In the genomic region with DNA sequence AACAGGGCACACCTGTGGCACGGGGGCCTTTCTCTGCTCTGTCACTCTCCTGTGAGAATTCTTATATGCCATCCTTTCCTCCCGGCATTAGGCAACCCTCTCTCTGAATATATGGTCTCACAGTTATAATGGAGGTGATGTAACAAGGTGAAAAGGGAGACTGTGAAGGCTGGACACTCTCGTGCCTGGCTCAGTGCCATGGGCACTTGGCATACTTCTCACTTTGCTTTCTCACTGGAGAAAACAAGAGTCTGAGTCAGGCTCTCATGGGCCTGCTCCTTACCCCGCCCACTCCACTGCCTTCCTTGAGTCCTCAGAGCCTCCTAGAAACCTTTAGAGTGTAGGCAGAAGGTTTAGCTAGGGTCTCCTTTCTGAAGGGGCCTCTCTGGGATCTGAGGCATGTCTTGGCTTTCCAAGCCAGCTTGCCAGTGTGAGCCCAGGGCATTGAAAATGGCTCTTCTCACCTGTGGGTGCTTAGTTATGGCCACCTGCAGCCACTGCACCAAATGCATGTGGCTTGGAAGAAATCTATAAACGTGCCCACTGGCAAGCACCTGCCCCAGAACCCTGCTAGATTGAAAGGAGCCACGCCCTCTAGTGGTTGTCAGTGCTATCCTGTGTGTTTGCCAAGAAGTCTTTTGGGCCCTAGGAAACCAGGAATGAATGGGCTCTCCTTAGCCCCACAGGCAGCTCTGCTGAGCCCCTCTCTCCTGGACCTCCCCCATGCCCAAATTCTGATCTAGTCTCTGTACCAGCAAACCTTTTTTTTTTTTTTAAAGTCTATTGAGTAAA, we compare ENCODE assay signal across 8 mouse cellular contexts. TPM values are rescaled to one million over a fixed set of nuclear protein-coding genes. Genes with fewer than 3 reads are reported as not detected.
DNase-seq lines count a peak whose midpoint lies in the region; ATAC-seq lines count a peak whose summit lies in the region.

No protein-coding gene starts in this region.

- 62% methylated on average over 6 of the region's 6 CpGs for WGBS in hindbrain, embryonic 11.5 days
- 49% methylated on average over 6 of the region's 6 CpGs for WGBS in hindbrain, embryonic 16.5 days

- H3K4me3 ChIP-seq in hindbrain, embryonic 11.5 days (ENCODE audit: low read depth, low read length) = no peak overlapping the region
- no peak overlapping the region for H3K4me3 ChIP-seq in hindbrain, embryonic 16.5 days (ENCODE audit: low read length)

- peaks cover 26% of the 10 kb centered on the region for H3K4me1 ChIP-seq in hindbrain, embryonic 11.5 days (replicated peaks; ENCODE audit: control insufficient read depth, insufficient read depth, low read length)
- peaks cover 38% of the 10 kb centered on the region for H3K4me1 ChIP-seq in hindbrain, embryonic 16.5 days (ENCODE audit: control insufficient read depth, insufficient read depth, low read depth, low read length)

- ATAC-seq in hindbrain, embryonic 11.5 days (ENCODE audit: low FRiP score) = no peak
- no peak for ATAC-seq in hindbrain, embryonic 16.5 days

- no peaks in the 10 kb centered on the region for H3K9me3 ChIP-seq in hindbrain, embryonic 11.5 days (ENCODE audit: control insufficient read depth, low read length)
- no peaks in the 10 kb centered on the region for H3K9me3 ChIP-seq in hindbrain, embryonic 16.5 days (ENCODE audit: control insufficient read depth, low read length)

- no peak overlapping the region for H3K27ac ChIP-seq in hindbrain, embryonic 11.5 days (ENCODE audit: low read depth, low read length)
- H3K27ac ChIP-seq in hindbrain, embryonic 16.5 days (ENCODE audit: low read depth, low read length) = no peak overlapping the region

- no peak overlapping the region for H3K9ac ChIP-seq in hindbrain, embryonic 11.5 days (ENCODE audit: low read depth, low read length)
- no peak overlapping the region for H3K9ac ChIP-seq in hindbrain, embryonic 16.5 days (ENCODE audit: low read depth, low read length)

- DNase-seq in hindbrain, embryonic 11.5 days (ENCODE audit: low spot score) = peak; percentile 53
- DNase-seq in CD4-positive helper T cell, adult 2 months (ENCODE audit: low read depth, low spot score) = peak; percentile 27
- DNase-seq in R1 (ENCODE audit: low read depth, low spot score) = peak; percentile 67
- peak; percentile 69 to 83 for DNase-seq in kidney, postnatal 25 days
- peak; percentile 42 for DNase-seq in thymus, postnatal 14 days
- DNase-seq in T-cell, adult 2 months (ENCODE audit: low spot score) = no peak
- DNase-seq in gastrocnemius, postnatal 4 days (ENCODE audit: low spot score in 2 of 2) = no peak

- peaks cover 7% of the 10 kb centered on the region for H3K27me3 ChIP-seq in hindbrain, embryonic 11.5 days (ENCODE audit: control insufficient read depth, insufficient read depth, low read length)
- H3K27me3 ChIP-seq in hindbrain, embryonic 16.5 days (replicated peaks; ENCODE audit: control insufficient read depth, insufficient read depth, low read length) = no peaks in the 10 kb centered on the region

- H3K36me3 ChIP-seq in hindbrain, embryonic 11.5 days (ENCODE audit: control insufficient read depth, insufficient read depth, low read length) = no peaks in the 10 kb centered on the region
- H3K36me3 ChIP-seq in hindbrain, embryonic 16.5 days (ENCODE audit: control insufficient read depth, insufficient read depth, low read length) = no peaks in the 10 kb centered on the region

- no peak overlapping the region for H3K4me2 ChIP-seq in hindbrain, embryonic 11.5 days (replicated peaks; ENCODE audit: low read depth, low read length)
- no peak overlapping the region for H3K4me2 ChIP-seq in hindbrain, embryonic 16.5 days (ENCODE audit: low read length)

RNA-seq across cellular contexts. Expression of a gene that starts 2.8 kb away (rescaled TPM):
- polyA plus RNA-seq in hindbrain, embryonic 11.5 days (2014; fragmentation: Nextera tagmentation; extraction: Ambion mirVana) = 4.6 and 5.6 TPM in 2 replicates
- polyA plus RNA-seq in hindbrain, embryonic 16.5 days (2015; fragmentation: Nextera tagmentation; extraction: Ambion mirVana) = 8.8 and 11.3 TPM in 2 replicates
- 1 to 10 TPM in 1 of 2 experiments, under 1 TPM in 1; 0.91 to 1.4 TPM for total RNA-seq in gastrocnemius, postnatal 4 days (2021)

RNA-seq across cellular contexts. Expression of a gene that starts 51.7 kb away (rescaled TPM):
- polyA plus RNA-seq in hindbrain, embryonic 11.5 days (2014; fragmentation: Nextera tagmentation; extraction: Ambion mirVana) = 2.8 and 3.1 TPM in 2 replicates
- 6.3 and 7.1 TPM in 2 replicates for polyA plus RNA-seq in hindbrain, embryonic 16.5 days (2015; fragmentation: Nextera tagmentation; extraction: Ambion mirVana)
- 100 to 1,000 TPM; 233 to 237 TPM for total RNA-seq in gastrocnemius, postnatal 4 days (2021)

Comparison
In these comparisons a context has a peak if more than half of its experiments do, and no peak if none do; other contexts are left out.
1. DNase-seq: peak in hindbrain, embryonic 11.5 days (single experiment), CD4-positive helper T cell, adult 2 months (single experiment), R1 (single experiment), kidney, postnatal 25 days (2 of 2) and thymus, postnatal 14 days (single experiment); none in T-cell, adult 2 months (single experiment) and gastrocnemius, postnatal 4 days (0 of 2).